Mouse (Mus musculus): Measurements from ENCODE around the gene Ramac. TPM values are rescaled to one million over a fixed set of nuclear protein-coding genes. Genes with fewer than 3 reads are reported as not detected.

Ramac gene
- total and polyA plus RNA-seq, 3 experiments = 10.4 to 28.2 (median 25.3) TPM

DNA sequence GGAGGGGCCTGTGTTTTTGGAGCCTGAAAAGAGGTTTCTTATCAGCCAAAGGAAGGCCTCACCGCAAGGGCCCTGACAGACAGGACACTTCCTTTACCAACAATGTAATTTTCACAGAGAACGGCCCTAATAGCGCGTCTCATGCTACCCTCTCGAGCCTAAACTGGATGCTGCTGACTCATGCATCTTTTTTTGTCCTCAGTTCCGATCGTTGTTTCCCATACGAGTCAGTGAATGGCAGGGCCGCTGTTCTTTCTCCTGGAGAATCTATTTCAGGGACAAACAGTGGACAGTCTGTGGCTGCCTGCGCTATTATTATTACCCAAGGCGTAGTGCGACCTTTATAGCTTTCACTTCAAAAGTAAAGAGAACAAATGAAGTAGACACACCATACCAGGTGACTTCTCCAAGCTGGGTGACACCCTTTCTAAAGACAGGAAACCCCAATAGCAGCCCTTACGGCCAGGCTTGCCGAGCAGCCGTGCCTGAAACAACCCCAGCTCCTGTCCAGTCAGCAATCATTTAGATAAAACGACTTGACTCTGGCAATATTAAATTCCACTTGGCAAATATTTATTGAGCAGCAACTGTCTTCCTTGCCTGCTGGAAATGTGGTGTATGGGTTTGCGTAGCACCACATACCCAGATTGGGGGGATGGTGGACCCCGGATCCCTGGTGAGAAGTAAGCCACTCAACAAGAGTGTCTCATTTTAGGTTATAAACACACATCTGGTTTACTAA lies 36.6 kb upstream of the Ramac start:
- Histone ChIP-seq H3K9ac (ENCODE audit: low read depth, low read length) (no peak overlapping the region), H3K36me3 (ENCODE audit: control insufficient read depth, insufficient read depth, low read length) (no peaks in the 10 kb centered on the region), H3K79me2 (replicated peaks; ENCODE audit: control insufficient read depth, insufficient read depth, low read length) (no peaks in the 10 kb centered on the region), H3K27ac (peak overlapping the region; percentile 69), H3K27me3 (ENCODE audit: control insufficient read depth, insufficient read depth, low read length) (no peaks in the 10 kb centered on the region), H3K4me1 (ENCODE audit: control insufficient read depth, insufficient read depth, low read length) (no peaks in the 10 kb centered on the region; the same call in 1 of the 2 replicates), H3K4me3 (no peak overlapping the region)
- 18% methylated on average over 18 of the region's 18 CpGs for WGBS
- TF ChIP-seq EP300 (IDR thresholded peaks at IDR 0.05; ENCODE audit: insufficient read depth, low read depth, low read length) = 0 out of 2 replicates have a peak, but pooled peaks have one; percentile 24
- no peak for TF ChIP-seq POLR2A (IDR thresholded peaks at IDR 0.05; ENCODE audit: insufficient read depth, low read depth, low read length)
- intact Hi-C loops (cut with DNase I) = no loop called here
- peak; percentile 24 to 30 for DNase-seq

- no peaks in the 10 kb centered on the region for H3K27me3 ChIP-seq (ENCODE audit: control insufficient read depth, insufficient read depth, low read length)
- no peak for DNase-seq
- no peaks in the 10 kb centered on the region for H3K4me1 ChIP-seq (ENCODE audit: control insufficient read depth, insufficient read depth, low read length)
- H3K36me3 ChIP-seq (ENCODE audit: control insufficient read depth, insufficient read depth, low read length) = no peaks in the 10 kb centered on the region
- no peak overlapping the region for H3K4me3 ChIP-seq
- H3K27ac ChIP-seq = peak overlapping the region; percentile 69
- H3K79me2 ChIP-seq (replicated peaks; ENCODE audit: control insufficient read depth, insufficient read depth, low read length) = no peaks in the 10 kb centered on the region
- 47% methylated on average over 2 of the region's 2 CpGs for WGBS
- TF ChIP-seq CTCF (IDR thresholded peaks at IDR 0.05) (no peak), EP300 (IDR thresholded peaks at IDR 0.05; ENCODE audit: insufficient read depth, low read depth, low read length) (no peak), POLR2A (IDR thresholded peaks at IDR 0.05; ENCODE audit: insufficient read depth, low read depth, low read length) (no peak)
- no peak overlapping the region for H3K9ac ChIP-seq (ENCODE audit: low read depth, low read length)
- intact Hi-C loops (cut with DNase I) = no loop called here
These were observed 36.1 kb upstream of the Ramac start for GRCm38 (mm10) chr7:81726728-81727005.

DNA sequence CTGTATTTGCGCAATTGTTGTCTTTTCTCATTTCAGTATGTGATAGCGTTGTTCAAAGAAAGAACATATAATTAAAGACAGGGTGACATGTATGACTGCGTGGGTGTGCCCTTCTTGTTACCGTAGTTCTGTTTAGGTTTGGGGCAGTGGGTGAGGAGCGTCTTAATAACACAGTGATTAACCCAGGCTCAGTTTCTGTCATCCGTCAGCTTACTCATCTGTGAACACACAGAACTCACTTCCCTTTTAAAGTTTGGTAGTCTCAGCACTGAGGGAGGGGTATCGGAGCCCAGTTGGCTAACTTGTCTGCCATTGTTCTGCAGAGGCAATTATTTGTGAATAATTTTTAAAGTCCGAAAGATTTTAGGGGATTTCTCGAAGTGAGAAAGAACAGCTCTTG lies 35.0 kb upstream of the Ramac start:
- no peak for DNase-seq
- no peak overlapping the region for H3K27ac ChIP-seq
- 83% methylated on average over 9 of the region's 9 CpGs for WGBS
- TF ChIP-seq CTCF (IDR thresholded peaks at IDR 0.05) (no peak), POLR2A (IDR thresholded peaks at IDR 0.05; ENCODE audit: insufficient read depth, low read depth, low read length) (no peak), EP300 (IDR thresholded peaks at IDR 0.05; ENCODE audit: insufficient read depth, low read depth, low read length) (no peak)
- H3K4me1 ChIP-seq (ENCODE audit: control insufficient read depth, insufficient read depth, low read length) = no peaks in the 10 kb centered on the region
- H3K9ac ChIP-seq (ENCODE audit: low read depth, low read length) = no peak overlapping the region
- H3K36me3 ChIP-seq (ENCODE audit: control insufficient read depth, insufficient read depth, low read length) = no peaks in the 10 kb centered on the region
- no peak overlapping the region for H3K4me3 ChIP-seq
- H3K79me2 ChIP-seq (replicated peaks; ENCODE audit: control insufficient read depth, insufficient read depth, low read length) = no peaks in the 10 kb centered on the region
- no peaks in the 10 kb centered on the region for H3K27me3 ChIP-seq (ENCODE audit: control insufficient read depth, insufficient read depth, low read length)
- intact Hi-C loops (cut with DNase I) = no loop called here

GRCm38 (mm10) chr7:81729787-81730186 lies 32.9 kb upstream of the Ramac start:
- no peak overlapping the region for H3K27ac ChIP-seq
- no peak for TF ChIP-seq POLR2A (IDR thresholded peaks at IDR 0.05; ENCODE audit: insufficient read depth, low read depth, low read length)
- no peak for TF ChIP-seq EP300 (IDR thresholded peaks at IDR 0.05; ENCODE audit: insufficient read depth, low read depth, low read length)
- TF ChIP-seq CTCF (IDR thresholded peaks at IDR 0.05) = no peak
- WGBS = 83% methylated on average over 9 of the region's 9 CpGs
- H3K27me3 ChIP-seq (ENCODE audit: control insufficient read depth, insufficient read depth, low read length) = no peaks in the 10 kb centered on the region
- no peak for DNase-seq
- H3K36me3 ChIP-seq (ENCODE audit: control insufficient read depth, insufficient read depth, low read length) = no peaks in the 10 kb centered on the region
- intact Hi-C loops (cut with DNase I) = no loop called here
- no peak overlapping the region for H3K4me3 ChIP-seq
- no peak overlapping the region for H3K9ac ChIP-seq (ENCODE audit: low read depth, low read length)
- no peaks in the 10 kb centered on the region for H3K79me2 ChIP-seq (replicated peaks; ENCODE audit: control insufficient read depth, insufficient read depth, low read length)
- no peaks in the 10 kb centered on the region for H3K4me1 ChIP-seq (ENCODE audit: control insufficient read depth, insufficient read depth, low read length)

- Histone ChIP-seq H3K36me3 (ENCODE audit: control insufficient read depth, insufficient read depth, low read length) (no peaks in the 10 kb centered on the region), H3K27ac (no peak overlapping the region), H3K4me1 (ENCODE audit: control insufficient read depth, insufficient read depth, low read length) (no peaks in the 10 kb centered on the region), H3K79me2 (replicated peaks; ENCODE audit: control insufficient read depth, insufficient read depth, low read length) (no peaks in the 10 kb centered on the region), H3K9ac (ENCODE audit: low read depth, low read length) (no peak overlapping the region), H3K27me3 (ENCODE audit: control insufficient read depth, insufficient read depth, low read length) (no peaks in the 10 kb centered on the region), H3K4me3 (no peak overlapping the region)
- DNase-seq = no peak
- intact Hi-C loops (cut with DNase I) = no loop called here
- WGBS = 79% methylated on average over 6 of the region's 6 CpGs
- TF ChIP-seq EP300 (IDR thresholded peaks at IDR 0.05; ENCODE audit: insufficient read depth, low read depth, low read length) (no peak), CTCF (IDR thresholded peaks at IDR 0.05) (no peak), POLR2A (IDR thresholded peaks at IDR 0.05; ENCODE audit: insufficient read depth, low read depth, low read length) (no peak)
These were observed 31.5 kb upstream of the Ramac start for GRCm38 (mm10) chr7:81731181-81731651.

- TF ChIP-seq CTCF (IDR thresholded peaks at IDR 0.05) (no peak), POLR2A (IDR thresholded peaks at IDR 0.05; ENCODE audit: insufficient read depth, low read depth, low read length) (no peak), EP300 (IDR thresholded peaks at IDR 0.05; ENCODE audit: insufficient read depth, low read depth, low read length) (no peak)
- Histone ChIP-seq H3K4me3 (no peak overlapping the region), H3K79me2 (replicated peaks; ENCODE audit: control insufficient read depth, insufficient read depth, low read length) (no peaks in the 10 kb centered on the region), H3K27me3 (ENCODE audit: control insufficient read depth, insufficient read depth, low read length) (no peaks in the 10 kb centered on the region), H3K27ac (no peak overlapping the region), H3K9ac (ENCODE audit: low read depth, low read length) (no peak overlapping the region), H3K4me1 (ENCODE audit: control insufficient read depth, insufficient read depth, low read length) (no peaks in the 10 kb centered on the region), H3K36me3 (ENCODE audit: control insufficient read depth, insufficient read depth, low read length) (no peaks in the 10 kb centered on the region)
- intact Hi-C loops (cut with DNase I) = no loop called here
- DNase-seq = no peak
- WGBS = 75% methylated on average over 12 of the region's 12 CpGs
These were observed 30.3 kb upstream of the Ramac start for GRCm38 (mm10) chr7:81732183-81733089.

Data from heart, adult 2 months (tissue).